Mouse (Mus musculus): ENCODE results near the gene Olfr1378. TPM values are rescaled to one million over a fixed set of nuclear protein-coding genes. Genes with fewer than 3 reads are reported as not detected.

Olfr1378 gene
- not detected in 2 replicates for polyA plus RNA-seq (2012; rRNA removed)

DNA sequence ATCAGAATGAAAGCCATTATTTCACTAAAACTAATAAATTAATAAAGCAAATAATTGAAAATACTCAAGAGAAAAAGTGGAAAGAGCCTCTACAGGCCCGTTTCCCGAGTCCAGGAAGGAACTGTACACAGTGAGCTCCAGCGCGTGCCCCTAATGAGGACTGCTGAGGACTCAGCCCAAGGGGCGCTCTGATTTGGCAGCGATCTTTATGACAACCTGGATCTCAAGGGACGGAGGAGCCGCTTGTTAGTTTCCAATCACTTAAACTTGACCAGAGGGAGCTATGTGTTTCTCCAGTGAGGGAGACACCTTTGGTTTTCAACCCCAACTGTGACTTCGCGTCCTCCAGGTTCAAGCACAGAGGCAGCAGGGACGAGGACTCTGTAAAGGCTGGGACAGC is at the start of gene Olfr1378:
Olfr1378 (plus strand) TSS at position 301 of the 400 bp plus-strand sequence.
- DNase-seq (ENCODE audit: low spot score) = no peak

DNA sequence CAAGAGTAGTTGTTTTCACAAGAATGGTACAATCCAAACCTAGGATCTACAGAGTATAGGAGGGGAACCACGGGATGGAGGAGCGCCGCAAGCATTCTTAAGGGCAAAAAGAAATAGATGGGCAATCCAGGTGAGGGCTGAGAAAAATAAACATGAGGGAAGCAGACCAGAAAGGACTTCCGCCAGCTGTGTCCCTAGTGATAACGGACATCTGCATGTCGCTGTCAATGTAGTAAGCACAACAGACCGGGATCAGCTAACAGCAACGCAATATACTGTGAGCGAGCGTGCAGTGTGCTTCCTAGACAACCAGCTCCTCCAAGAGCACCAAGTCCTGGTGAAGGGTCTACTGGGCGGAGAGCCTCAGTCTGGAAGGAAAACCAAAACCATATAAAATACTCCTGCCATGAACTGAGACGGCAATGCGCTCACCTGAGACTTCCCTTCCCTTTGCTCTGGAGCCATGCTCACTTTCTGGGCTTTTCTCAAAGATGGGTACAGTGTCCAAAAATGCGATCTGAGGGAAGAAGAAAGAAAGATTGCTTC is 35.8 kb upstream of the Olfr1378 start:
- no peak for DNase-seq (ENCODE audit: low spot score)

DNA sequence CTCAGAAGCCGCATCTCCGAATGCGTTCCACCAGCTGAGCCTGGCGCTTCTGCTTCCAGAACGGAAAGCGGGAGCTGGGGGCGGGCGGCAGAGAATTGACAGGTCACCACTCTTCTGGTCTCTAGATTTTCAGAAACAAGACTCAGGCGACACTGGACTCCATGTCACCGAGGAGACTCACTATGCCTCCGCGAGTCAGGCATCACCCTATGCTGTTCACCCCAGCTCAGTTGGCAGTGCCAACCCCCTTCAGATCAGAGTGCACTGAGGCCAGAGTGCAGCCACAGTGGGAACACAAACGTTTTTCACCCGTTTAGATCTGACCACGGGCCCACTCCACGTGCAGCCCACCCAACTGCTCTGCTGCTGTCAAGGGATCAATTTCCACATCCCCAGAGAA is 35.3 kb upstream of the Olfr1378 start:
- no peak for DNase-seq (ENCODE audit: low spot score)

DNA sequence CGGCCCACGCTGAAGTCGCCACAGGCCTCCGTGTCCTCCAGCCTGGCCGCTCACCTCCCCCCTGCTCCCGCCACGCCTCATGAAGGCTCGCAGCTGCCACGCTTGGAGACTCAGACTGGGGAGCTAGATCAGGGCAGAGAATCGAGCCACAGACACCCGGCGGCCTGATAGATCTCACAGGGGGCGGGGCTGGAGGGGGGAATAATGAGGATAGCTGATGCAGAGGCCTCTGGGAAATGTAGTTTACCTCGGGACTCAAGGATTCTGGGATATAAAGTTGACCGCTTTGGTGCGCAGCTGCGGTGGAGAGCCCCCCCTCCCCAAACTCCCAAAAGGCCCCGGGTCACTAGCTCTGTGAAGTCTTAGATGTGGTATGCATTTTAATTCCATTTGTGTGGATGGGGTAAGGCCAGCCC is 34.9 kb upstream of the Olfr1378 start, which contains the start of gene Zfp354b:
Zfp354b (minus strand) TSS at position 183 of the 416 bp plus-strand sequence.
- DNase-seq (ENCODE audit: low spot score) = peak; percentile 54

DNA sequence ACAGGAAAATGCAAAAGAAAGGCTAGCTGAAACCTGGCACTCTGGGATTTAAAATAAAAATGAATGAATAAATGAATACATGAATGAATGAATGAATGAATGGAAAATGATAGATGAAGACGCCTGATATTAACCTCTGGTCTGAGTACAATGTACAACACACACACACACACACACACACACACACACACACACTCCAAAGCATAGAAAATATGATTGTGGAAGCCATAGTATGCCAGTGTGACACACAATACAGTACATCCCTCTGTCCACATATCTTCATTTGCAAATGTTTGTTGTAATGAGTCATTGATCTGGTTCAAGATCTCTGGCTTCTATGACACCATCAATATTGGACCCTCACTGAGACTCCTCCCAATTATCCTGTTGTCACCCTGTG is 34.3 kb upstream of the Olfr1378 start:
- DNase-seq (ENCODE audit: low spot score) = no peak

DNA sequence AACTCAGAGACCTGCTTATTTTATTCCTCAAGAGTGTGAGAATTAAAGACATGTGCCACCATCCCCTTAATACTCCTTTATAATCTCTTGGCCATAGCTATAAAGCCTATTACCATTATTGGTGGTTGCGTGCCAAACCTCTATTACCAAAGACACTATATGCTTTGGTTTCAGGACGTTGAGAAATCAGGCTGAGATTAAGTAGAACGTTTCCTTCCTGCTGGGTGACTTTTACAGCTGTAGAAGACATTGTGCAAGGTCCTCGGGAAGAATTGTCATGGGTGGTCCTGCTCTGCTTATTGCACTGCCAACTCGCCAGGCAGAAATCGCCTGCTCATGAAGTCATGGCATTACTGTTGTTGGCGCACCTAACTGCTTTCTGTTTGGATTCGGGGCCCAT is 27.9 kb upstream of the Olfr1378 start:
- DNase-seq (ENCODE audit: low spot score) = no peak

DNA sequence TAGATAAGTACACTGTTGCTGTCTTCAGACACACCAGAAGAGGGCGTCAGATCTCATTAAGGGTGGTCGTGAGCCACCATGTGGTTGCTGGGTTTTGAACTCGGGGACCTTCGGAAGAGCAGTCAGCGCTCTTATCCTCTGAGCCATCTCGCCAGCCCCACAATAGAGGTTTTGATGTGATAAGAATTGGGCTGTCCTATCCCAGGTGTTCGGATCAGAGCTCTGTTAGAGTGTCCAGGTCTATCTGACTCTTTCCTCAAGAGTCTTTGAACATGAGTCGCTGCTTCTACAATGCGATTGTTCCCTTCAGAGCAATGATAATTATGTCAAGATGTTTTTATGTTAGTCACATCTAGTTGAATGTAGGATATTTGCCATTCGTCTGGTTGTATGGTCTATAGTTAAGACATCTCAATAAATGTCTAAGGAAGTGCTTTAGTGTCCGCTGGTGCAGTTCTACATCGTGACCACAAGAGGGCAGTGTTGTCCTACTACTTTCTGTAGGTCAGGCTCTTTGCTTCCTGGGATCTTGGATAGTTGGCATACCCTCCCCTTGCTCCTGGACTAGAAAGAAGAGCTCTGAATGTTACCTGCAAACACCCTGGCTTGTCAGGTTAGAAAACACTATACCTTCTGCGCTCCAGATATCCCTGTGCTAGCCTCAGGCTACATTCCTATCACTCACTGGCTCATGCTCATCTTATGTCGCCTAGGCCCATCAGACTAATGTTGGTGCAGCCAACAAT is 26.5 kb upstream of the Olfr1378 start:
- no peak for DNase-seq (ENCODE audit: low spot score)

DNA sequence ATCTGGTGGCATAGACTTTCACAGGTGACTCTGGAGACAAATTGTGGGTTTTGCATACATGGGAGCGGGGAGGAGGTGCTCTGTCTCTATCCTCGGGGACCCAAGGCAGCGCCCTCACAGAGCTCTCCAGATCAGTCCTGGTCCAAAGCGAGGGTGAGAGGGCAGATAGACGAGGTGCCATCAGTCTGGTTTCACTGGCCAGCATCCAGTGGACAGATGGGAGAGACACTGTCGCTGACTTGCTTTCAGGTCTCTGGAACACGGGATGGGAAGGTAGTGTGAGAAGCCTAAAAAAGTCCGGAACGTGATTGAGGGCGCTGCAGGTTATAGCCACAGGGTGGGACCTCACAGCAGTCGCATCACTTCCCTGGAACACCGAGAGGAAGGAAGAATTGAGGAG is 23.9 kb upstream of the Olfr1378 start:
- DNase-seq (ENCODE audit: low spot score) = no peak

DNA sequence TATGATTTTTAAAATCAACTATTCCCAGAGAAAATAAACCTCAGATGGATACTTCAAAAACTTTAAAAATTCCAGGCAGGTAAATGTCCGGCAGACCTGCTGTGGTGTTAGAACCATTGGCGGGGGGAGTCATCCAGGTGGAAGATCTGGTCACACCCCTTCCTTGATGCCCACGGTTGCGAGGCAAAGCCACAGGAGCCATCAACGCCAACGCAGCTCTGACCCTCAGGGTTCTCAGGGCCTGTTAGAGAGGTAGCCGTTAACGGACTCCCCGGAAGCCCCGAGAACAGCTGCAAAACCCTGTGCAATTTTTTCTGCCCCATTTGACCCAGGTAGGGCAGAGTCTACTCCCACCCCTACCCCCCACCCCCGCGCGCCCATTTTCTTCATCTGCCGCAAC is 22.8 kb upstream of the Olfr1378 start, which contains the start of gene 4933414I15Rik:
4933414I15Rik (minus strand) TSS at position 260 of the 400 bp plus-strand sequence.
- DNase-seq (ENCODE audit: low spot score) = no peak

DNA sequence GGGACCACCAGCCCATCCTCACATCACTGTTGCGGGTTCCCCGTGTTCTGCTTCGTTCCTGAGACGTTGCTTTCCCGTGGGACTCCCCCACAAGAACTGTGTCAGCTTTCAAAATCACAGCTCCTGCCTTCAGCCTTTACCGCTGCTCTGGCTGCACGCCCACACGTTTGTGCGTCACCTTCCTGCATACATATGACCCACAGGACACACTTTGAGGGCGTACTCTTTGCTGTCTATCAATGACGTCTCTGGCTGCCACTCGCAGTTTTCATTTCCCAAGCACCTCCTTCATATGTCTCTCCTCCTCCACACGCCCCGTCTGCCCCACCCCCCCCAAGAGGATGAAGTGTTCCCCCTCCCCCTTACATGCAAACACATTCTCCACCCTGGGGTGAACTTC is 14.0 kb upstream of the Olfr1378 start:
- DNase-seq (ENCODE audit: low spot score) = no peak

DNA sequence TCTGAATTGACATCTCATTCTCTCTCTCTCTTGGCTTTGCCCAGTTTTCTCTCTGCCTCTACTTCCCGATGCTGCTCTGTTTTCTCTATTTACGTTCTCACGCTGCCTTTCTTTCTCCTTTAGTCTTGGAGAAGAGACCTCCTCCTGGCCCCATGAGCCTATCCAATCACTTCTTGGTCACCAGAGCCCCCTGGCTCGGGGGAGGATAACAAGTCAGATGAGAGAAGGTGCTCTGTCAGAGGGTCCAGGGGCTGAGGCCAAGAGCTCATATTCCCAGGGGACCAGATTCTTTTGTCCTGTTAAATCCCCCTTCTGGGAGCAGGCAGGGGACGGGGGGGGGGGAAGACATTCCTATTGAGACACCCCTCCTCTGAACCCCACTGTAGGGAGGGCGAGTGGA is 12.7 kb upstream of the Olfr1378 start, which contains the start of gene Prop1:
Prop1 (minus strand) TSS at position 101 of the 400 bp plus-strand sequence.
- DNase-seq (ENCODE audit: low spot score) = no peak

DNA sequence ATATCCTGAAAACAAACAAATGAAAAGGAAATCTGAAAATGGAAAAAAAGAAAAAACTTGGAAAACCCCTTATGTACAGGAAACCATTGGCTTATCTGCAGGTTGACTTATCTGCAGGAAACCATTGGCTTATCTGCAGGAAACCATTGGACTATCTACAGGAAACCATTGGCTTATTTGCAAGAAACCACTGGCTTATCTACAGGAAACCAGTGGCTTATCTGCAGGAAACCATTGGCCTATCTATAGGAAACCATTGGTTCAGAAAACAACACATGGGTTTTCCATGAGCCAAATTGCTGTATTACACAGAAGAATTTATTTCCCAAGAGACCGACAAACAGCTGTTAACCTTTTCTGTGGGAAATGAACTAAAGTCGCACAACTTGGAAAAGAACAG is 1.4 kb upstream of the Olfr1378 start:
- DNase-seq (ENCODE audit: low spot score) = no peak

DNA sequence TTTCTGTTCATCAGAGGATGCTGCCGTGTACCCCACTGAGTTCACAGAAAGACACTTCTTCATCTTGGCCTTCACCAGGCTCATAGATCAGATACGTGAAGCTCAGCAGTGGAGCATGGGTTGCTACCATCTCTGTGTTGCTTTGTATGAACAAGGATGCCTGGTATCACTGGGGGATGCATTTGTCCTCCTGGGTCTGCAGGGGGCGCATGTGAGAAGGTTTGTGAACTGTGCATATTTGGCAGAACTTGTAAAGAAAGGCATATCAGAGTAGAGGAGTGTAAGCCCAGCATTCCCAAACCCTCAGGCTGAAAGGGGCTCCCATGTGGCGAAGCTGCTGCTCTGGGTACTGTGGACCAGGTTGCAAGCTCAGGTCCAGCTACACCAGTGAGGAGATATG is 10.9 kb downstream of the Olfr1378 start:
- DNase-seq (ENCODE audit: low spot score) = no peak

DNA sequence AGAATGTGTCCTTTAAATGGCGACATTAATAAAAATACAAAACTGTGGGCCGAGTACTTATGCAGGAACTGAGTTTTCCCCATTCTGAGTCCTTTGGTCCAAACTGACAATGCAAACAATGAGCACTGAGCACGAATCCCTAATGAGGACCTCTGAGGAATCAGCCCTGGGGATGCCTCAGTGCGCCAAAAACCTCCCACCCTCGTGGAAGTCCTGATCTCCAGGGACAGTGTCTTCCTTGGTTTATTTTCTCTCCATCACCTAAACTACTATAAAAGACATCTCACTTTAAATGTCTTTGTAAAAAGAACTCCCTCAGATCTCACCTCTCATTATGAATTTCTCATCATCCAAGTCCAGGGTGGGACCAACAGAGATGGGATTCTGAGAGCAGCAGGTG is 15.3 kb downstream of the Olfr1378 start, which contains the start of gene Olfr1377:
Olfr1377 (plus strand) TSS at position 301 of the 400 bp plus-strand sequence.
- DNase-seq (ENCODE audit: low spot score) = no peak

DNA sequence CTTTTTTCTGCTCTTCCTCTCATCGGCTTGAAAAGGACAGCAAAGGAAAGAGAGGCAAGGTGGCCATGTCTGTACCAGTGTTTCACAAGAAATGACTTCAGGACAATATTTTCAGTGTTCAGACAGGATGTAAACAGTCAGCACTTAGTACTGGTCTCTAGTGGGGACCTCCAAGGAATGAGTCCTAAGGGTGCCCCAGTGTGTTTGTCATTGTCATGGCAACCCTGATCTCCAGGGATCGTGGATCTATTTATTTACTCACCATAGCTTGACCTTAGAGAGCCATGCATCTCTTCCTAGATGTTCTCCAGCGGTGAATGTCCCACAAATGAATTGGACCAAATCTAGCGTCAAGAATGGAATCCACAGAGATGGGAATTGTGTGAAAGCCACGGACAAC is 37.0 kb downstream of the Olfr1378 start, which contains the start of gene Olfr51:
Olfr51 (plus strand) TSS at position 301 of the 400 bp plus-strand sequence.
- no peak for DNase-seq (ENCODE audit: low spot score)

DNA sequence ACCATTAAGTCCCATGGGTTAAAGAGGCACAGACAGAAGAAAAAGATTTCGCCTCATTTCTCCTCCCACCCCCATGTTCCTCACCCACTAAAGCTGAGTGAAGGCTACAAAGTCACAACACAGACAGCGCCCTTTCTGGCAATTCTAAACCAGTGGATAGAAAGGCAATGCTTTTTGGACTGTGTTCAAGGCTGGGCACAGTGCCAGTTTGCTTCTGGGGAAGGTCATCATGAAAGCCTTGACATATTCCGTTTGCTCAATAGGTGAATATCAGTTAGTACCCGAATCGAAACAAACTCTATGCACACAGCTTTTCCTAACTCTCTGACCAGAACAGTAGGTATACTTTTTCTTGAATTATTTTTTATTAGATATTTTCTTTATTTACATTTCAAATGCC is 45.5 kb downstream of the Olfr1378 start:
- no peak for DNase-seq (ENCODE audit: low spot score)

DNA sequence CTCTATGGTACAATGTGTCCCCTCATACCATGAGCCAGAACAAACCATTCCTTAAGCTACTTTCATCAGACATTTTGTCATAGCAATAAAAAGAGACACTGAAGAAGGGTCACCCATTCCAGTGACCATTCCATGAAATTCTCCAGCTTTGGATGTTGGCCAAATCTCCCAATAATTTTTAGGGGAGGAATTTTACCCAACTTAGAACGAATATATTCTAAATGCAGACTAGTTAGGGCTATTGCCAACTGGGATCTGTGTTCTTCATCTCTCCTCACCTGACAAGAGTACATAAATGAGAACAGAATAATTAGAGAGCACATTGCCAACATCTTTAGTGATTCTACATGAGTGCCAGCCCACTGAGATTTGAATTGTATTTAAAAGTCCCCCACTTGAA is 47.6 kb downstream of the Olfr1378 start, which contains the start of gene Olfr54:
Olfr54 (plus strand) TSS at position 301 of the 400 bp plus-strand sequence.
- DNase-seq (ENCODE audit: low spot score) = no peak

DNA sequence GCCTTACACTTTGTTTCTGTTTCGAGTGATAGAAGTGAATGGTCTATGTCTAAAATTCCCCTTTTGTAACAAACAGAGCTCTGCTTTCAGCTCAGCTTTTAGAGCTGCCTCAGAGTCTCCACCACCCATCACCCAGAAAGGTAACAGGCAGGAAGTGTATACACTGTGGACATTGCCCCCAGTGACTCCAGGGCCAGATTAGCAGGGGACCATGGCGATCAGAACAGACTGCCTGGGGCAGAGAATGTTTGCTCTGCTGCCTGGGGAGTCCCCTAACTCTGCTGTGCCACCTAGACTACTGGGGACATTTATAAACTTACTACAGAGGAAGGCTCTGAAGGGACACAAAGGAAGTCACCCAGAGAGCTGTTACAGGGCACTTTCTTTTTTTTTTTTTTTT is 50.0 kb downstream of the Olfr1378 start:
- no peak for DNase-seq (ENCODE audit: low spot score)

Other genes with a start within 250 kb of the Olfr1378 start
- gene Zfp354c, start 138.8 kb upstream of the Olfr1378 start, polyA plus RNA-seq (2012; rRNA removed) = 7.4 and 9.6 TPM in 2 replicates
- 0.88 and 1.3 TPM in 2 replicates for gene Zfp879, start 125.0 kb upstream of the Olfr1378 start, polyA plus RNA-seq (2012; rRNA removed)
- not detected in 2 replicates for gene Grm6, start 115.8 kb upstream of the Olfr1378 start, polyA plus RNA-seq (2012; rRNA removed)
- gene Zfp454, start 78.9 kb upstream of the Olfr1378 start, polyA plus RNA-seq (2012; rRNA removed) = 2.0 and 2.5 TPM in 2 replicates
- 5.1 and 5.3 TPM in 2 replicates for gene Zfp2, start 50.4 kb upstream of the Olfr1378 start, polyA plus RNA-seq (2012; rRNA removed)
- gene Zfp354b, start 34.9 kb upstream of the Olfr1378 start, polyA plus RNA-seq (2012; rRNA removed) = 2.1 and 2.6 TPM in 2 replicates
- gene 4933414I15Rik, start 22.8 kb upstream of the Olfr1378 start, polyA plus RNA-seq (2012; rRNA removed) = not detected in 2 replicates
- gene Prop1, start 12.8 kb upstream of the Olfr1378 start, polyA plus RNA-seq (2012; rRNA removed) = not detected in 2 replicates
- not detected in 2 replicates for gene Olfr1377, start 15.4 kb downstream of the Olfr1378 start, polyA plus RNA-seq (2012; rRNA removed)
- gene Olfr51, start 37.1 kb downstream of the Olfr1378 start, polyA plus RNA-seq (2012; rRNA removed) = not detected in 2 replicates
- gene Olfr54, start 47.7 kb downstream of the Olfr1378 start, polyA plus RNA-seq (2012; rRNA removed) = not detected in 2 replicates
- gene Olfr1375, start 81.6 kb downstream of the Olfr1378 start, polyA plus RNA-seq (2012; rRNA removed) = not detected in 2 replicates
- gene Zfp354a, start 92.7 kb downstream of the Olfr1378 start, polyA plus RNA-seq (2012; rRNA removed) = 5.1 and 6.9 TPM in 2 replicates

Measured in urinary bladder, adult 2 months (tissue).